Mouse (Mus musculus): Measurements from ENCODE around the gene Ppp1r32.

Gene Ppp1r32

GRCm38 (mm10) chr19:10424751-10425150 is 58.0 kb downstream of the Ppp1r32 start:
- DNase-seq (ENCODE audit: low spot score in 2 of 2) = no peak
